Mouse (Mus musculus): ENCODE data around the gene 9430015G10Rik. TPM values are rescaled to one million over a fixed set of nuclear protein-coding genes. Genes with fewer than 3 reads are reported as not detected.

The 9430015G10Rik gene
- polyA plus RNA-seq, 1 experiment from 2014 or later, result 38.4 TPM

DNA sequence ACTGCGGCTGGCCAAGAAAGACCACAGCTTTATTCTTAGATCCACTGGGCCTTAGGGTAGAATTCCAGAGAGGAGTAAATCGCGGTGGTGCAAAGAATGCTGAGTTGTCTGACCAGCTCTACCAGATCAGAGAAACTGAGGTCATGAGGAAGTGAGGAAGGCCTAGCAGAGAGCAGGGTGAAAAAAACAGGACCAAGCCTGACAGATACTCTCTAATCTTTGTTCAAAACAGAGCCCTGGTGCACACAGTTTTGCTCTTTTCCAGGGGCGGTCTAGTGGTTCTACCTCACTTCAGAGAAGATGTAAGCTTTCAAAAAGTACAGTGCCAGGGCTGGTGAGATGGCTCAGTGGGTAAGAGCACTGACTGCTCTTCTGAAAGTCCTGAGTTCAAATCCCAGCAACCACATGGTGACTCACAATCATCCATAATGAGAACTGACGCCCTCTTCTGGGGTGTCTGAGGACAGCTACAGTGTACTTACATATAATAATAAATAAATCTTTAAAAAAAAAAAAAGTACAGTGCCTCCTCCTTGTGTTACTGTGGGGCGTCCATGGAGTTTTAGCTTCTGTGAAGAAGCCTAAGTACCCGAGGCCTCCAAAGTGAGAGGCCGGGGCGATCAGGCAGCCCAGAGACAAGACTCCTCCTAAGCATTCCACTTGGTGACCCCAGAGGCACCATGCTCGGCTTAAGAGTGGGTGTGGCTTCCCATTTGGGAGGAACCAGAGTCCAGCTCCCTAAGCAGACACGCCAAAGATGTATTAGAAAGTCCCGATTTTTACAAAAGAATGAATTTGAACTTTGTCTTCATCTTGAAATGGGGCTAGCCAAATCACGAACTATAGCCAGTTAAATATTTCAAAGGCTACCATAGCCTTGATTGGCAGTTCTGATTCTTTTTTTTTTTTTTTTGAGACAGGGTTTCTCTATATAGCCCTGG, 906 bp upstream of the 9430015G10Rik start:
- H3K27me3 ChIP-seq (ENCODE audit: control insufficient read depth, insufficient read depth, low read length), result no peaks in the 10 kb centered on the region
- H3K27ac ChIP-seq (ENCODE audit: low read length), result peak overlapping the region; percentile 72; the same call in 1 of the 2 replicates
- WGBS, result 19% methylated on average over 13 of the region's 13 CpGs
- peak overlapping the region; percentile 27 for H3K4me2 ChIP-seq (replicated peaks; ENCODE audit: low read depth, low read length)
- ATAC-seq (ENCODE audit: insufficient number of reproducible peaks, insufficient read depth, low FRiP score, low read depth), result 0 out of 2 replicates have a peak, but pooled peaks have one; percentile 14
- no peaks in the 10 kb centered on the region for H3K9me3 ChIP-seq (ENCODE audit: control insufficient read depth, low read depth, low read length)
- H3K9ac ChIP-seq (replicated peaks; ENCODE audit: low read depth, low read length), result peak overlapping the region; percentile 45
- no peaks in the 10 kb centered on the region for H3K4me1 ChIP-seq (ENCODE audit: control insufficient read depth, insufficient read depth, low read length)
- peak overlapping the region; percentile 87 for H3K4me3 ChIP-seq (ENCODE audit: low read depth, low read length)
- H3K36me3 ChIP-seq (ENCODE audit: control insufficient read depth, insufficient read depth, low read length), result no peaks in the 10 kb centered on the region

DNA sequence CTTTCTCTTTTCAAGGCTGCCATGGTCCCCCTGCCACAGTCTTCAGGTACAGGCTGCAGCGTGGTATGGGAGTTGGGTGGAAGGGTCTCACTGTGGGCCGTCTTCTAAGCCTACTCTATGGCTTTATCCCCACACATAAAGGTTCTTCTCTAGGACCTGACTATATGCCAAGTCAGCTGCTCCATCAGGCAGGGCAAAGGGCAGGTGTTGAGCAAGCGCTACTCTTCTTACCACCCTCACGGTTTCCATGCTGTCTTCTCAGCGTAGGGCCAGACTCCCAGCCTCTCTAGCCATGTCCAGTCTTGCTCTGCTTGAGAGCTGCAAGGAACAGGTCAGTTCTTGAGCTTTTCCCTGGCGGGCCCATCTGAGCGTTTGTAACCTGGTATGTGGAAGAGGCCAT, 14.3 kb downstream of the 9430015G10Rik start:
- H3K36me3 ChIP-seq (ENCODE audit: control insufficient read depth, insufficient read depth, low read length), result peaks cover 54% of the 10 kb centered on the region

DNA sequence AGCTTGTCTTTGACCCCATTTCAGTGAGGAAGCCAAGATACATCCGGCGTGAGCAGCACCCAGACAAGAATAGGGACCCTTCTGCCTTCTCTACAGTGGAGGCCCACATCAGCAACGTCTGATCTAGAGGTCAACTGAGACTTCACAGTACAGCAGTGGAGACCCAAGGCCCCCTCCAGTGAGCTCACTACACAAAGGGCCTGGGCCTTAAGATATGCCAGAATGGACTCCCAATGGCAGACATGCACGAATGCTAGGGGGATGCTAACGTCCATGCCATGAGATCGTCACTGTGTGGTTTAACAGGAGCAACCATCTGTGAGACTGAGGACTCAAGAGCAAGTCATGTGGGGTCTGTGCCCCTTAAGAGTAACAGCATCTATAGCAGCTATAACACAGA, 15.6 kb downstream of the 9430015G10Rik start:
- no peak for ATAC-seq (ENCODE audit: insufficient number of reproducible peaks, insufficient read depth, low FRiP score, low read depth)
- peaks cover 42% of the 10 kb centered on the region for H3K36me3 ChIP-seq (ENCODE audit: control insufficient read depth, insufficient read depth, low read length)
- no peak overlapping the region for H3K4me3 ChIP-seq (ENCODE audit: low read depth, low read length)
- no peak overlapping the region for H3K9ac ChIP-seq (replicated peaks; ENCODE audit: low read depth, low read length)
- no peak overlapping the region for H3K27ac ChIP-seq (ENCODE audit: low read length)
- WGBS, result 95% methylated on average over 6 of the region's 6 CpGs
- no peak overlapping the region for H3K4me2 ChIP-seq (replicated peaks; ENCODE audit: low read depth, low read length)
- H3K4me1 ChIP-seq (ENCODE audit: control insufficient read depth, insufficient read depth, low read length), result no peaks in the 10 kb centered on the region
- no peaks in the 10 kb centered on the region for H3K27me3 ChIP-seq (ENCODE audit: control insufficient read depth, insufficient read depth, low read length)
- no peaks in the 10 kb centered on the region for H3K9me3 ChIP-seq (ENCODE audit: control insufficient read depth, low read depth, low read length)

More for the DNA sequence above, 14.3 kb downstream of the 9430015G10Rik start:
- Histone ChIP-seq H3K4me1 (ENCODE audit: control insufficient read depth, insufficient read depth, low read length) (no peaks in the 10 kb centered on the region), H3K4me2 (replicated peaks; ENCODE audit: low read depth, low read length) (no peak overlapping the region), H3K27ac (ENCODE audit: low read length) (no peak overlapping the region), H3K4me3 (ENCODE audit: low read depth, low read length) (no peak overlapping the region), H3K9me3 (ENCODE audit: control insufficient read depth, low read depth, low read length) (no peaks in the 10 kb centered on the region), H3K9ac (replicated peaks; ENCODE audit: low read depth, low read length) (no peak overlapping the region), H3K27me3 (ENCODE audit: control insufficient read depth, insufficient read depth, low read length) (no peaks in the 10 kb centered on the region)
- WGBS, result 93% methylated on average over 7 of the region's 7 CpGs
- ATAC-seq (ENCODE audit: insufficient number of reproducible peaks, insufficient read depth, low FRiP score, low read depth), result no peak

DNA sequence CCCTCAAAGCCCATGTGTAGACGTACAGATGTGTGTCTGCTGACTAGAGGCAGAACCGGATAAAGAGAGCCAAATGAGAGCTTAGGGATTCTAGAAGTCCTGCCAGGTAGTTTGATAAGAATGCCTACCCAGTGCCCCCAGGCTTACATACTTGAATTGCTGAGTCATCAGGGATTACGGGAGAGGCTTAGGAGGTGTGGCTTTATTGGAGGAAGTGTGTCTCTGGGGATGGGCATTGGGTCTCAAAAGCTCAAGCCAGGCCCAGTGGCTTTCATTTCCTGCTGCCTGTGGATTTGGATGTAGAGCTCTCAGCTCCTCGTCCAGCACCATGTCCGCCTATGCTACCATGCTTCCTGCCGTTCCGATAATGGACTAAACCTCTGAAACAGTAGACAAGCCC, 17.1 kb downstream of the 9430015G10Rik start:
- Histone ChIP-seq H3K9me3 (ENCODE audit: control insufficient read depth, low read depth, low read length) (no peaks in the 10 kb centered on the region), H3K4me2 (replicated peaks; ENCODE audit: low read depth, low read length) (no peak overlapping the region), H3K9ac (replicated peaks; ENCODE audit: low read depth, low read length) (no peak overlapping the region), H3K27ac (ENCODE audit: low read length) (no peak overlapping the region), H3K27me3 (ENCODE audit: control insufficient read depth, insufficient read depth, low read length) (no peaks in the 10 kb centered on the region), H3K4me3 (ENCODE audit: low read depth, low read length) (no peak overlapping the region), H3K36me3 (ENCODE audit: control insufficient read depth, insufficient read depth, low read length) (peaks cover 29% of the 10 kb centered on the region), H3K4me1 (ENCODE audit: control insufficient read depth, insufficient read depth, low read length) (no peaks in the 10 kb centered on the region)
- no peak for ATAC-seq (ENCODE audit: insufficient number of reproducible peaks, insufficient read depth, low FRiP score, low read depth)
- 90% methylated on average over 7 of the region's 7 CpGs for WGBS

DNA sequence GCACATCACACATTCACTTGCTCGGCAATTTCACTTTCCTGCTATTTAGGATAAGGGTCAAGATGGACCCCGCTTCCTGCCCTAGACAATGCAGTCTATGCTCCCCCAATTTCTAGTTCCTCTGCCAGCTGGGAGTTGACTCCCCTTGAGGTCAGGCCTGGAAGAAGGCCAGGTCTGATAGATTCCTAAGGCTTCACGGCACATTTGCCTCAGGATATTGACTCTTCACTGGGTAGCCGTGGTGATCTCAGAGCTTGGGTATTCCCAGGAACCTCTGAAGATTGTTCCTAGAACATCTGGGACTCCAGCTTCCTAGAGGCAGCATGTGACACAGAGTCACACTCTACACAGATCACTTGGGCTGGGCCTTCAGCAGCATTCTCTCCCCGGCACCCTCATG, 19.0 kb downstream of the 9430015G10Rik start:
- H3K36me3 ChIP-seq (ENCODE audit: control insufficient read depth, insufficient read depth, low read length), result peaks cover 10% of the 10 kb centered on the region
- no peak for ATAC-seq (ENCODE audit: insufficient number of reproducible peaks, insufficient read depth, low FRiP score, low read depth)
- no peaks in the 10 kb centered on the region for H3K27me3 ChIP-seq (ENCODE audit: control insufficient read depth, insufficient read depth, low read length)
- no peak overlapping the region for H3K4me3 ChIP-seq (ENCODE audit: low read depth, low read length)
- H3K9me3 ChIP-seq (ENCODE audit: control insufficient read depth, low read depth, low read length), result no peaks in the 10 kb centered on the region
- no peak overlapping the region for H3K27ac ChIP-seq (ENCODE audit: low read length)
- H3K9ac ChIP-seq (replicated peaks; ENCODE audit: low read depth, low read length), result no peak overlapping the region
- WGBS, result 79% methylated on average over 5 of the region's 5 CpGs
- no peak overlapping the region for H3K4me2 ChIP-seq (replicated peaks; ENCODE audit: low read depth, low read length)
- H3K4me1 ChIP-seq (ENCODE audit: control insufficient read depth, insufficient read depth, low read length), result no peaks in the 10 kb centered on the region

DNA sequence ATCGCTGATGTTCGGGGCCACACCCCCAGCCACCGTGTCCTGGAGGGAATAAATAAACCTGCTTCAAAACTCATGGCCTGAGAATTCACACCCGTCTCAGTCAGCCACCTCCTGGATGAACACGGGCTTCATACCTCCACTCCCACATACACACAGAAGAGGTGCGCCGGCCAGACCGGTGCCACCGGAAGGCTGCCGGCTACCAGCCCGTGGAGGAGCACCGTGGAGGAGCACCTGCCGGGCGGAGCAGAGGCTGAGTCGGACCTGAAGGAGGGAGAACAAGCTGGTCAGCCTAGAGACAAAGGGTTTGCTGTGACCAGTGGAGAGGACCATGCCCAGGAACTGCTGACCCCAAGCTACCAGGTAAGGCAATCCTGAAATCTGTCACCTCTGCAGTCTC, 20.7 kb downstream of the 9430015G10Rik start, which contains the start of gene Rnf223:
Gene Rnf223 (plus strand): TSS at position 78 of the 400 bp plus-strand sequence.
- H3K9ac ChIP-seq (replicated peaks; ENCODE audit: low read depth, low read length), result no peak within 1 kb of the TSS
- no peak within 1 kb of the TSS for H3K4me2 ChIP-seq (replicated peaks; ENCODE audit: low read depth, low read length)
- ATAC-seq (ENCODE audit: insufficient number of reproducible peaks, insufficient read depth, low FRiP score, low read depth), result no peak
- H3K27me3 ChIP-seq (ENCODE audit: control insufficient read depth, insufficient read depth, low read length), result no peaks in the 10 kb centered on the region
- H3K4me3 ChIP-seq (ENCODE audit: low read depth, low read length), result no peak within 1 kb of the TSS
- H3K36me3 ChIP-seq (ENCODE audit: control insufficient read depth, insufficient read depth, low read length), result peaks cover 5% of the 10 kb centered on the region; the same call in 1 of the 2 replicates
- 77% methylated on average over 15 of the region's 15 CpGs for WGBS
- H3K9me3 ChIP-seq (ENCODE audit: control insufficient read depth, low read depth, low read length), result no peaks in the 10 kb centered on the region
- H3K4me1 ChIP-seq (ENCODE audit: control insufficient read depth, insufficient read depth, low read length), result no peaks in the 10 kb centered on the region
- no peak within 1 kb of the TSS for H3K27ac ChIP-seq (ENCODE audit: low read length)

DNA sequence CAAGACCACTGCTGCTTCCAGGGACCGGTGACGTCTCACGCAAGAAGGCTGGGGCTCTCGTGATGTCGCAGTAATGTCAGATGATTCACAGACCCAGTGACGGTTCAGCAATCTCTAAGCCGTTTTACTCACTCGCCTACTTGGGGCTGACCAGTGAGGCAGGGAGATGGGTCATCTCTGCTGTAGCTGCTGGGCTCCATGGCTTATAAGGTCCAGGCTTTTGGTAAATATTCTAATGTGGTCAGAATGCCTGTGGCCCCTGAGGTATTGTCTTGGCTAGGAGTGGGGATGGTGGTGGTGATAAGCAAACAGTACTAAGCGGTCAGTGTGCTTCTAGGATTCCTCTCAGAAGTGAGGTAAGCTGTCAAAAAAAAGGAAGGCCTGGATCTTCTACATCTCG, 21.2 kb downstream of the 9430015G10Rik start:
- no peak overlapping the region for H3K9ac ChIP-seq (replicated peaks; ENCODE audit: low read depth, low read length)
- ATAC-seq (ENCODE audit: insufficient number of reproducible peaks, insufficient read depth, low FRiP score, low read depth), result no peak
- H3K4me3 ChIP-seq (ENCODE audit: low read depth, low read length), result no peak overlapping the region
- H3K4me1 ChIP-seq (ENCODE audit: control insufficient read depth, insufficient read depth, low read length), result no peaks in the 10 kb centered on the region
- no peaks in the 10 kb centered on the region for H3K36me3 ChIP-seq (ENCODE audit: control insufficient read depth, insufficient read depth, low read length)
- 78% methylated on average over 10 of the region's 10 CpGs for WGBS
- no peak overlapping the region for H3K27ac ChIP-seq (ENCODE audit: low read length)
- H3K27me3 ChIP-seq (ENCODE audit: control insufficient read depth, insufficient read depth, low read length), result no peaks in the 10 kb centered on the region
- H3K4me2 ChIP-seq (replicated peaks; ENCODE audit: low read depth, low read length), result no peak overlapping the region
- no peaks in the 10 kb centered on the region for H3K9me3 ChIP-seq (ENCODE audit: control insufficient read depth, low read depth, low read length)

DNA sequence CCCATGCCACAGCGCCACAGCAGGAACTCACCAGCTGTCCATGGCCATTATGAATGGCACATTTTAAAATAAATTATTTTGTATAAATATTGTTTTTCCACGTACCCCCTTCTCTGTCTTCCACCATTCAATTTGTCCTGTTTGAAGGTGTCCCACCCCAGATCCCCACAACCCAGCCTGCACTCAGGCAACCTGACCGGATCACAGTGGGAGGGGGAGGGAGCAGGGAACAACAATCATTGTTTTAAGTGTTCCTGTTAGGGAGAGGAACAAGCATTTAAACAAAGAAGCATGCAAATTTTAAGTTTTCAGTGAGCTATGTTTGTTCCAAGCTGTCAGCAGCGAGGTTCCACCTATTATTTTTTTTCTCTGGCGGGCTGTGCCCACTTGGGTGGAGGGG, 23.6 kb downstream of the 9430015G10Rik start:
- no peaks in the 10 kb centered on the region for H3K4me1 ChIP-seq (ENCODE audit: control insufficient read depth, insufficient read depth, low read length)
- WGBS, result 61% methylated on average over 5 of the region's 5 CpGs
- H3K9me3 ChIP-seq (ENCODE audit: control insufficient read depth, low read depth, low read length), result no peaks in the 10 kb centered on the region
- H3K27ac ChIP-seq (ENCODE audit: low read length), result no peak overlapping the region
- no peak overlapping the region for H3K4me3 ChIP-seq (ENCODE audit: low read depth, low read length)
- no peak overlapping the region for H3K4me2 ChIP-seq (replicated peaks; ENCODE audit: low read depth, low read length)
- no peak overlapping the region for H3K9ac ChIP-seq (replicated peaks; ENCODE audit: low read depth, low read length)
- no peaks in the 10 kb centered on the region for H3K36me3 ChIP-seq (ENCODE audit: control insufficient read depth, insufficient read depth, low read length)
- no peaks in the 10 kb centered on the region for H3K27me3 ChIP-seq (ENCODE audit: control insufficient read depth, insufficient read depth, low read length)
- no peak for ATAC-seq (ENCODE audit: insufficient number of reproducible peaks, insufficient read depth, low FRiP score, low read depth)

Data from stomach, embryonic 14.5 days (tissue).